Mouse (Mus musculus) erythroid progenitor cell, adult 5-6 weeks (primary cell): ENCODE data around the gene Aloxe3. TPM values are rescaled to one million over a fixed set of nuclear protein-coding genes. Genes with fewer than 3 reads are reported as not detected.

Source experiments
- ATAC-seq: replicated peaks from 2 replicates; pipeline ENCODE4 v1.8.0; 2016; ENCODE audit warnings: moderate number of reproducible peaks, mild to moderate bottlenecking, moderate TSS enrichment, inconsistent platforms; ENCODE audit not compliant: poor library complexity, low FRiP score, severe bottlenecking
- total RNA-seq, 2 experiments: library from RNA; stranded (forward) in 1 of 2; stranded (reverse) in 1 of 2; fragments of 150-400 nt in 1 of 2; fragments of 186-747, 209-891 nt in 1 of 2; gene quantifications; 2 replicates each; pipeline versions ENCODE4 v1.2.3 to v1.2.4; 2015 to 2017; ENCODE audit warnings: low replicate concordance in 2 of 2

The Aloxe3 gene
- total RNA-seq, 2 experiments from 2014 or later, result not detected

- no peak for ATAC-seq
These were observed 28.1 kb downstream of the Aloxe3 start for GRCm38 (mm10) chr11:69153831-69154230.

- 0 out of 2 replicates have a peak, but pooled peaks have one; percentile 31 for ATAC-seq
These were observed 29.7 kb downstream of the Aloxe3 start for GRCm38 (mm10) chr11:69155351-69155750.

GRCm38 (mm10) chr11:69156800-69157199 lies 31.1 kb downstream of the Aloxe3 start, which contains the start of gene Alox12b:
Gene Alox12b (plus strand): TSS chr11:69156989.
- ATAC-seq, result 0 out of 2 replicates have a peak, but pooled peaks have one; percentile 43

GRCm38 (mm10) chr11:69169313-69169712 lies 43.6 kb downstream of the Aloxe3 start:
- ATAC-seq, result no peak

- ATAC-seq, result peak; percentile 55; the same call in 1 of the 2 replicates
These were observed 45.9 kb downstream of the Aloxe3 start for GRCm38 (mm10) chr11:69171626-69172025.

- no peak for ATAC-seq
These were observed 46.9 kb downstream of the Aloxe3 start for GRCm38 (mm10) chr11:69172606-69173005.

GRCm38 (mm10) chr11:69174722-69175121 lies 49.0 kb downstream of the Aloxe3 start:
- ATAC-seq, result no peak

- no peak for ATAC-seq
These were observed 52.8 kb downstream of the Aloxe3 start for GRCm38 (mm10) chr11:69178525-69178924.

- ATAC-seq, result no peak
These were observed 53.8 kb downstream of the Aloxe3 start for GRCm38 (mm10) chr11:69179512-69179911.

GRCm38 (mm10) chr11:69180120-69180519 lies 54.4 kb downstream of the Aloxe3 start:
- no peak for ATAC-seq

- no peak for ATAC-seq
These were observed 59.3 kb downstream of the Aloxe3 start for GRCm38 (mm10) chr11:69185031-69185430.

- ATAC-seq, result no peak
These were observed 60.2 kb downstream of the Aloxe3 start for GRCm38 (mm10) chr11:69185936-69186335.

- ATAC-seq, result no peak
These were observed 67.1 kb downstream of the Aloxe3 start for GRCm38 (mm10) chr11:69192840-69193239.

GRCm38 (mm10) chr11:69196766-69197165 lies 71.1 kb downstream of the Aloxe3 start:
- no peak for ATAC-seq

- ATAC-seq, result no peak
These were observed 71.5 kb downstream of the Aloxe3 start for GRCm38 (mm10) chr11:69197194-69197593.

GRCm38 (mm10) chr11:69197743-69198142 lies 72.0 kb downstream of the Aloxe3 start, which contains the start of gene Alox8:
Gene Alox8 (minus strand): TSS chr11:69197843.
- ATAC-seq, result no peak

Other genes with a start within 250 kb of the Aloxe3 start
- not detected in 2 replicates for gene Rnf222, start 237.3 kb upstream of the Aloxe3 start, total RNA-seq (2015; ENCODE audit: low replicate concordance)
- gene Rnf222, start 237.3 kb upstream of the Aloxe3 start, total RNA-seq (2017; ENCODE audit: low replicate concordance), result not detected in 2 replicates
- gene Rpl26, start 224.3 kb upstream of the Aloxe3 start, total RNA-seq (2015; ENCODE audit: low replicate concordance), result 896 and 989 TPM in 2 replicates
- 751 and 992 TPM in 2 replicates for gene Rpl26, start 224.3 kb upstream of the Aloxe3 start, total RNA-seq (2017; ENCODE audit: low replicate concordance)
- gene Odf4, start 198.8 kb upstream of the Aloxe3 start, total RNA-seq (2015; ENCODE audit: low replicate concordance), result not detected in 2 replicates
- not detected in 2 replicates for gene Odf4, start 198.8 kb upstream of the Aloxe3 start, total RNA-seq (2017; ENCODE audit: low replicate concordance)
- gene Arhgef15, start 168.4 kb upstream of the Aloxe3 start, total RNA-seq (2015; ENCODE audit: low replicate concordance), result not detected in 2 replicates
- gene Arhgef15, start 168.4 kb upstream of the Aloxe3 start, total RNA-seq (2017; ENCODE audit: low replicate concordance), result not detected in 2 replicates
- gene Slc25a35, start 157.8 kb upstream of the Aloxe3 start, total RNA-seq (2015; ENCODE audit: low replicate concordance), result 3.8 TPM in 1 of 2 replicates, not detected in the other
- 0.26 TPM in 1 of 2 replicates, not detected in the other for gene Slc25a35, start 157.8 kb upstream of the Aloxe3 start, total RNA-seq (2017; ENCODE audit: low replicate concordance)
- 6.8 and 13.4 TPM in 2 replicates for gene Rangrf, start 150.7 kb upstream of the Aloxe3 start, total RNA-seq (2015; ENCODE audit: low replicate concordance)
- 2.7 TPM in 2 replicates for gene Rangrf, start 150.7 kb upstream of the Aloxe3 start, total RNA-seq (2017; ENCODE audit: low replicate concordance)
- gene Pfas, start 117.4 kb upstream of the Aloxe3 start, total RNA-seq (2015; ENCODE audit: low replicate concordance), result 11.7 and 15.1 TPM in 2 replicates
- 16.1 and 23.4 TPM in 2 replicates for gene Pfas, start 117.4 kb upstream of the Aloxe3 start, total RNA-seq (2017; ENCODE audit: low replicate concordance)
- 36.0 and 54.5 TPM in 2 replicates for gene Ctc1, start 110.0 kb upstream of the Aloxe3 start, total RNA-seq (2015; ENCODE audit: low replicate concordance)
- 16.7 and 27.1 TPM in 2 replicates for gene Ctc1, start 110.0 kb upstream of the Aloxe3 start, total RNA-seq (2017; ENCODE audit: low replicate concordance)
- gene Aurkb, start 80.2 kb upstream of the Aloxe3 start, total RNA-seq (2015; ENCODE audit: low replicate concordance), result 328 and 403 TPM in 2 replicates
- gene Aurkb, start 80.2 kb upstream of the Aloxe3 start, total RNA-seq (2017; ENCODE audit: low replicate concordance), result 422 and 478 TPM in 2 replicates
- 2.9 and 4.7 TPM in 2 replicates for gene Borcs6, start 66.2 kb upstream of the Aloxe3 start, total RNA-seq (2015; ENCODE audit: low replicate concordance)
- 2.2 and 3.1 TPM in 2 replicates for gene Borcs6, start 66.2 kb upstream of the Aloxe3 start, total RNA-seq (2017; ENCODE audit: low replicate concordance)
- gene Tmem107, start 55.1 kb upstream of the Aloxe3 start, total RNA-seq (2015; ENCODE audit: low replicate concordance), result 21.6 and 27.7 TPM in 2 replicates
- gene Tmem107, start 55.1 kb upstream of the Aloxe3 start, total RNA-seq (2017; ENCODE audit: low replicate concordance), result 12.5 and 12.6 TPM in 2 replicates
- 94.1 and 114 TPM in 2 replicates for gene Vamp2, start 37.4 kb upstream of the Aloxe3 start, total RNA-seq (2015; ENCODE audit: low replicate concordance)
- 18.2 and 31.1 TPM in 2 replicates for gene Vamp2, start 37.4 kb upstream of the Aloxe3 start, total RNA-seq (2017; ENCODE audit: low replicate concordance)
- 3.4 and 3.6 TPM in 2 replicates for gene Per1, start 30.7 kb upstream of the Aloxe3 start, total RNA-seq (2015; ENCODE audit: low replicate concordance)
- 3.3 and 7.6 TPM in 2 replicates for gene Per1, start 30.7 kb upstream of the Aloxe3 start, total RNA-seq (2017; ENCODE audit: low replicate concordance)
- gene Hes7, start 5.5 kb upstream of the Aloxe3 start, total RNA-seq (2015; ENCODE audit: low replicate concordance), result not detected in 2 replicates
- not detected in 2 replicates for gene Hes7, start 5.5 kb upstream of the Aloxe3 start, total RNA-seq (2017; ENCODE audit: low replicate concordance)
- not detected in 2 replicates for gene 9130213A22Rik, start 3.3 kb upstream of the Aloxe3 start, total RNA-seq (2015; ENCODE audit: low replicate concordance)
- not detected in 2 replicates for gene 9130213A22Rik, start 3.3 kb upstream of the Aloxe3 start, total RNA-seq (2017; ENCODE audit: low replicate concordance)
- not detected in 2 replicates for gene Alox12b, start 31.1 kb downstream of the Aloxe3 start, total RNA-seq (2015; ENCODE audit: low replicate concordance)
- not detected in 2 replicates for gene Alox12b, start 31.1 kb downstream of the Aloxe3 start, total RNA-seq (2017; ENCODE audit: low replicate concordance)
- not detected in 2 replicates for gene Alox8, start 71.9 kb downstream of the Aloxe3 start, total RNA-seq (2015; ENCODE audit: low replicate concordance)
- not detected in 2 replicates for gene Alox8, start 71.9 kb downstream of the Aloxe3 start, total RNA-seq (2017; ENCODE audit: low replicate concordance)
- 0.36 TPM in 1 of 2 replicates, not detected in the other for gene Gucy2e, start 111.1 kb downstream of the Aloxe3 start, total RNA-seq (2015; ENCODE audit: low replicate concordance)
- not detected in 2 replicates for gene Gucy2e, start 111.1 kb downstream of the Aloxe3 start, total RNA-seq (2017; ENCODE audit: low replicate concordance)
- gene Cntrob, start 197.9 kb downstream of the Aloxe3 start, total RNA-seq (2015; ENCODE audit: low replicate concordance), result 107 and 135 TPM in 2 replicates
- 77.5 and 113 TPM in 2 replicates for gene Cntrob, start 197.9 kb downstream of the Aloxe3 start, total RNA-seq (2017; ENCODE audit: low replicate concordance)
- gene Trappc1, start 198.1 kb downstream of the Aloxe3 start, total RNA-seq (2015; ENCODE audit: low replicate concordance), result 101 and 143 TPM in 2 replicates
- 48.5 and 72.5 TPM in 2 replicates for gene Trappc1, start 198.1 kb downstream of the Aloxe3 start, total RNA-seq (2017; ENCODE audit: low replicate concordance)
- gene Kcnab3, start 200.4 kb downstream of the Aloxe3 start, total RNA-seq (2015; ENCODE audit: low replicate concordance), result not detected in 2 replicates
- not detected in 2 replicates for gene Kcnab3, start 200.4 kb downstream of the Aloxe3 start, total RNA-seq (2017; ENCODE audit: low replicate concordance)
- gene Rnf227, start 214.6 kb downstream of the Aloxe3 start, total RNA-seq (2015; ENCODE audit: low replicate concordance), result 1.7 and 8.3 TPM in 2 replicates
- 3.9 and 6.5 TPM in 2 replicates for gene Rnf227, start 214.6 kb downstream of the Aloxe3 start, total RNA-seq (2017; ENCODE audit: low replicate concordance)
- 21.0 and 33.2 TPM in 2 replicates for gene Chd3, start 243.5 kb downstream of the Aloxe3 start, total RNA-seq (2015; ENCODE audit: low replicate concordance)
- 18.9 and 19.5 TPM in 2 replicates for gene Chd3, start 243.5 kb downstream of the Aloxe3 start, total RNA-seq (2017; ENCODE audit: low replicate concordance)